Mouse (Mus musculus): Measurements from ENCODE around the gene Sesn3.

DNA sequence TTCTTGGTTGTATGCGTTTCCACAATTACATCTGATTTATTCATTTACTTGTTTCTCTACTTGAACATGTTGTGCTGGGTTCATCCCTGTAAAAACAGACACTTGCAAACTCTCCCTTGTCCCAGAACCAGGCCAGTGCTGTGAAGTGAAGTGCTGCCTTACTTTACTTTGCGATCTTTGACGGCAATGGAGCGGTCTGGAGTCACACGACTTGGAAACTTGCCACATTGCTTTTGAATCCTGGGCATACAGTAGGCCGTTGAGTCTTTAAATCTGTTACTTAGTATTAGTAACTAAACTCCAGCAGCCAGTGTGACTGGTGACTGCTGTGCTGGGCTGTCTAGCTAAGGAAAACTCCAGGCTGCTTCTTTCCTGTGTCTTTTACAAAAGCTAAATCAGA is 25.9 kb downstream of the Sesn3 start:
- TF ChIP-seq CEBPB (IDR thresholded peaks at IDR 0.05; ENCODE audit: low read depth) (no peak), CTCF (IDR thresholded peaks at IDR 0.05; ENCODE audit: control insufficient read depth, insufficient read depth, insufficient read length) (no peak), MAX (IDR thresholded peaks at IDR 0.05) (no peak), MYOD1 (IDR thresholded peaks at IDR 0.05; ENCODE audit: control insufficient read depth, insufficient read length, low read depth) (no peak)

All from C2C12 (cell line).